Mouse (Mus musculus): ENCODE measurements around the gene Bcdin3d. TPM values are rescaled to one million over a fixed set of nuclear protein-coding genes. Genes with fewer than 3 reads are reported as not detected.

The Bcdin3d gene
- polyA plus RNA-seq, 1 experiment, result 6.7 TPM

DNA sequence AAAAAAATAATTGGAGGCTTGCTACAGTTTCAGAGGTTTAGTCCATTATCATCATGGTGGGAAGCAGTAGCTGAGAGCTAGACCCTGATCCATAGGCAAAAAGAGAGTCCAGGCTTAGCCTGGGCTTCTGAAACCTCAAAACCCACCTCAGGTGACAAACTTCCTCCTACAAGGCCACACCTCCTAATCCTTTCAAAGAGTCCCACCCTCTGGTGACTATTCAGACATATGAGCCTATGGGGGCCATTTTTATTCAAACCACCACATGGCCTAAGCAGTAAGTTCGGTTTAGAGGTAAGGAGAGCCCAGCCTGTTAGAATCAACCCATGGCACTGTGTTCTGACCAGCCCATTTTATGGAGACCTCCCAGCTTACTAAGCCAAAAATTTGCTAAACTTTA, 1.3 kb upstream of the Bcdin3d start:
- TF ChIP-seq POLR2A (IDR thresholded peaks at IDR 0.05; ENCODE audit: borderline replicate concordance, low read depth, low read length) (no peak), CTCF (IDR thresholded peaks at IDR 0.05; ENCODE audit: low read depth, low read length) (no peak)
- Histone ChIP-seq H3K4me3 (ENCODE audit: insufficient read depth, low read length) (no peak overlapping the region), H3K27ac (ENCODE audit: insufficient read depth, low read depth, low read length) (no peak overlapping the region), H3K4me1 (ENCODE audit: control insufficient read depth, insufficient read depth, low read length) (peaks cover 6% of the 10 kb centered on the region)

DNA sequence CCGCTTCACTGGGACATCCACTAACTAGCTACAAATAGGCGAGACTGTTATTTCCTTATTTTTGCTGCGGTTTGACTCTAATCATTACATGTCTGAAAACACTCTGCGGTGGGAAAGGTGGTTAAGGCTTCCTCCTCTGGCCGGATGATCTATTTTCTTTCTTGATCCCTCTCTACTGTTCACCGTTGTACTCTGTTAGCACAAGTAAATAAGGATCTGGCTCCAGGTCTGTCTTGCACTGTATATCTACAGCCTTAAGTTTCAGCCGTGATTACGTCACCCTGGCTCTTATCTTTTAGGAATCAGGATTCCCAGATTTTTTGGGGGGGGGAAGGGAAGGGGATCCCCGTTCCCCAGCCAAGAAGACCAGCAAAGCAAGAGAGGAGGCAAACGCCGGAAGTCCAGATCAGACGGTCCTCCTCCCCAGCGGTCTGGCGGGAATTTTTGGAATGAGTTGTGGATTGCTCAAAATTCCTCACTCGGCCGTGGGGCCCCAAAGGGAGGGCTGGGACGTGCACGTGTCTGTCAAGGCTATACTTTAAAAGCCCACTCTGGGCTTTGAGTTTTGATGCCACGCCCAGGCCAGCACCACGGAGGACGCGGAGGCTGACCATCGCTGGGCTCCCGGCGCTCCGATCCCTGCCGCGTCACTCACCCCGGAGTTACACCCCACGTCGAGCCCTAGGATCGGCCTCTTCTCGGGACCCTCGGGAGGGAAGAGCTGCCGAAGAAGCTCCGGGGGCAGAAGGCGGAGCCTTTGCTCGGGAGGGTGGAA, 542 bp downstream of the Bcdin3d start:
- H3K27ac ChIP-seq (ENCODE audit: insufficient read depth, low read depth, low read length), result peak overlapping the region; percentile 49
- H3K4me1 ChIP-seq (ENCODE audit: control insufficient read depth, insufficient read depth, low read length), result peaks cover 6% of the 10 kb centered on the region
- TF ChIP-seq CTCF (IDR thresholded peaks at IDR 0.05; ENCODE audit: low read depth, low read length) (no peak), POLR2A (IDR thresholded peaks at IDR 0.05; ENCODE audit: borderline replicate concordance, low read depth, low read length) (no peak)
- H3K4me3 ChIP-seq (ENCODE audit: insufficient read depth, low read length), result peak overlapping the region; percentile 77

DNA sequence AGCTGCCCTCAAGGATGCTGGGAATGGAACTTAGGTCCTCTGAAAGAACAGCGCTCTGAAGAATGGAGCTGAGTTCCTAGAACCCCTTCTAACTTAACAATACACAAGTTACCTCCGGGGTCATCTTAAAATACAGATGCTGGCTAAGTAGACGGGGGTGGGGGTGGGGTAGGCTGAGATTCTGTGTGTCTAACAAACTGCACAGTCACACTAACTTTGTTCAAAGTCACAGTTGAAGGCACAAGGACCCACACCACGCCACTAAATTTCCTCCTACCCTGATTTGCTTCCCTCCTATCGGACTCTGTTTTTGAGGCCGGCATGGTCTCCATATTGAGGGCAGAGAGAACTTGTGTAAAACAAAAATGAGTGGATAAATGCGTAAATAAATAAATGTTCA, 1.6 kb downstream of the Bcdin3d start:
- no peak overlapping the region for H3K27ac ChIP-seq (ENCODE audit: insufficient read depth, low read depth, low read length)
- H3K4me3 ChIP-seq (ENCODE audit: insufficient read depth, low read length), result no peak overlapping the region
- peaks cover 6% of the 10 kb centered on the region for H3K4me1 ChIP-seq (ENCODE audit: control insufficient read depth, insufficient read depth, low read length)
- TF ChIP-seq CTCF (IDR thresholded peaks at IDR 0.05; ENCODE audit: low read depth, low read length) (no peak), POLR2A (IDR thresholded peaks at IDR 0.05; ENCODE audit: borderline replicate concordance, low read depth, low read length) (no peak)

DNA sequence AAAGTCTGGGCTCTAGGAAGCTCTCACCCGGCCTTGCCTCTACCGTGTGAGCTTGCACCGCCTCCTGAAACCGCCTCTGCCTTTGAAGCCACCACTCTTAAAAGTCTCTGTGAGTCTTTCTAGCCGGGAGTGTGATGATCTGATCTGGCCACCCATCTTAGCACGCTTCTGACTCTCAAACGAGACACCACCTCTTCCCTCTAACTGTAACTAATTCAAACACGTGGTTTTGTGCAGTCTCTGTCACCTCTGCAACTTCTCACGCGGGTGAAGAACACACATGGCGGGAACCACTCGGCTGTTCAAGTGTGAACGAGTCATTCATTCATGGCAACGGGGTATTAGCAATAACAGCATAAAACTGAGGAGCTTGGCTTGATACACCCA, 2.9 kb downstream of the Bcdin3d start:
- H3K4me1 ChIP-seq (ENCODE audit: control insufficient read depth, insufficient read depth, low read length), result peaks cover 6% of the 10 kb centered on the region
- no peak overlapping the region for H3K27ac ChIP-seq (ENCODE audit: insufficient read depth, low read depth, low read length)
- no peak overlapping the region for H3K4me3 ChIP-seq (ENCODE audit: insufficient read depth, low read length)
- TF ChIP-seq CTCF (IDR thresholded peaks at IDR 0.05; ENCODE audit: low read depth, low read length), result no peak
- TF ChIP-seq POLR2A (IDR thresholded peaks at IDR 0.05; ENCODE audit: borderline replicate concordance, low read depth, low read length), result no peak

DNA sequence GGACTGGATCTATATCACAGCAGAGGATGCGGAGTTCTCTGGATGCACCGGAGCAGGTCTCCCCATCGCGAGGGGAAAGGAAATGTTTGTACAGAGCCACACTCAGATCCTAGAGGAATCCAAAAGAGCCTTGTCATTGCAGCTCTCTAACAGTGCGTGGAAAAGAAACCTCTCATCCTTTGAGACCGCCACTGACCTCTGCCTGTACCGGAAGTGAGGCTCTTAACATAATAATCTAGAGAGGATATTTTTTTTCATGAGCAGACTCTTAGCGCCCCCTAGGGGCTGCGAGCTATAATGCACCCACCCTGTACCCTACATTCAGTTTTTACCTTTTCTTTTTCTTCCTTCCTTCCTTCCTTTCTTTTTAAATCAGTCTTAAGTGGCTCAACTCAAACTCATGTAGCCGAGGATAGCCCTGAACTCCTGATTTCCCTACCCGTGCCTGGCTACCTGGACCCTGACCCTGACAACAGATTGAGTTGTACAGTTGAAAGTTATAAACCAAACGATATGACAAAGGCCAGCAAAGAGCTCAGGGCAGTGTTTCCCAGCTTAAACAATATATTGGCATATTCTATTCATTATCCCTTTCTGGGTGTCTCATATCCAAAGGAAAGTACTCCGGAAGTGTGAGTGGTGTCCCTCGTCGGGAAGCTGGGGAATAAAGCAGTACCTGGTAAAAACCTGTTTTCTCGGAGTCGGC, 3.4 kb downstream of the Bcdin3d start:
- Histone ChIP-seq H3K4me1 (ENCODE audit: control insufficient read depth, insufficient read depth, low read length) (peaks cover 6% of the 10 kb centered on the region), H3K4me3 (ENCODE audit: insufficient read depth, low read length) (no peak overlapping the region), H3K27ac (ENCODE audit: insufficient read depth, low read depth, low read length) (no peak overlapping the region)
- TF ChIP-seq CTCF (IDR thresholded peaks at IDR 0.05; ENCODE audit: low read depth, low read length) (peak; percentile 74), POLR2A (IDR thresholded peaks at IDR 0.05; ENCODE audit: borderline replicate concordance, low read depth, low read length) (no peak)

DNA sequence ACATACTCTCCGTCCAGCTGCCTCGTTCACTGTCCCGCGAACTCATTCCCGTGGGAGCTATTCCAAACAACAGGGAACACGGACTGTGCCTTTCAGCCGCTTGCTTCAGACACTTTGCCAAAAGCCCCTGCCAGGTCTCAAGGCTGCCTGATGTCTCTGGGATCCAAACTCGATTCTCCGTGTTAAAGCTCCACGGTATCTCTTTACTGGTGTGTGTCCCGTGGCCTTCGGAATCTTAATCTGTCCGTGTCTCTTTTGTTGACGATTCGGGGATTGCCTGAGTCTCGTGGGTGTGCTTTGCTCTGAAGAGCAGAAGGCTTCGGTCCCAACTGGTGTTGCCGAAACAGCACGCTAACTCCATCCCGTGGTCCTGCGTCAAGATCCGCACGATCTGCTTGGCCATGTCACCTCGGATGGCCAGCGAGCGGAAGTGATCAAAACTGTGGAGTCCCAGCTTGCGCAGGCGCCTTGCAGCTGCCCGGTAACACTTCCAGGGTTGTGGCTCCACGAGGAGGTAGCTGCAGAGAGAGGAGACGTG, 4.2 kb downstream of the Bcdin3d start:
- no peak overlapping the region for H3K27ac ChIP-seq (ENCODE audit: insufficient read depth, low read depth, low read length)
- peaks cover 6% of the 10 kb centered on the region for H3K4me1 ChIP-seq (ENCODE audit: control insufficient read depth, insufficient read depth, low read length)
- no peak overlapping the region for H3K4me3 ChIP-seq (ENCODE audit: insufficient read depth, low read length)
- TF ChIP-seq CTCF (IDR thresholded peaks at IDR 0.05; ENCODE audit: low read depth, low read length), result no peak
- no peak for TF ChIP-seq POLR2A (IDR thresholded peaks at IDR 0.05; ENCODE audit: borderline replicate concordance, low read depth, low read length)

DNA sequence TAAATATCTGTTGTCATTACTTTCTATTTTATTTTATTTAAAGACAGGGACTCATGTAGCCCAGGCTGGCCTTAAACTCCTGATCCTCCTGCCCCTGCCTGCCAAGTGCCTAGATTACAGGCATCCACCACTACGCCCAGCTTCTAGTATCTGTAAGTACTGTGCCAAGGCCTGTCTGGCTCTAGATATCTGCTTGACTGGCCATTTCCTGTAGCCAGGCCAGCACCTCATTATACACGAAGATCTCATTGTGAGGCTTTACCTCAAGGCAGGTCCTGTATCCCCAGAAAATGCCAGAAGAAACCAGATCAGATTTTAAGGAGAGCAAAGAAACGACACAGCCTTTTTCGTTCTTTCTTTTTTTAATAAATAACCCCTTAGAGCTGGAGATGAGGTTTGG, 4.8 kb downstream of the Bcdin3d start:
- TF ChIP-seq CTCF (IDR thresholded peaks at IDR 0.05; ENCODE audit: low read depth, low read length) (no peak), POLR2A (IDR thresholded peaks at IDR 0.05; ENCODE audit: borderline replicate concordance, low read depth, low read length) (no peak)
- H3K4me3 ChIP-seq (ENCODE audit: insufficient read depth, low read length), result no peak overlapping the region
- no peak overlapping the region for H3K27ac ChIP-seq (ENCODE audit: insufficient read depth, low read depth, low read length)
- H3K4me1 ChIP-seq (ENCODE audit: control insufficient read depth, insufficient read depth, low read length), result peaks cover 4% of the 10 kb centered on the region

DNA sequence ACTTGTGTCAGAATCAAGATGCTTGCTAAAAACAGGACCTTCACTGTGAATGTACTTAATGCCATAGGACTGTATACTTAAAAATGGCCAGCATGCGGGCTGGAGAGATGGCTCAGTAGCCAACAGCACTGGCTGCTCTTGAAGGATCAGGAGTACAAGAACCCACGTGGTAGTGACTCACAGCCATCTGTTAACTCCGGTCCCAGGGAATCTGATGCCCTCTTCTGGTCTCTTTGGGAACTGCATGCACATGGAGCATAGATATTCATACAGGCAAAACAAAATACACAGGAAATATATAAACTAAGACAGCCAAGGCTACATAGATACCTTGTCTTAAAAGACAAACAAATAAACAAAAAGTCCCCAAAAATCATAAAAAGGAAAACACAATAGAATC, 5.5 kb downstream of the Bcdin3d start:
- no peak for TF ChIP-seq POLR2A (IDR thresholded peaks at IDR 0.05; ENCODE audit: borderline replicate concordance, low read depth, low read length)
- peak; percentile 44 for TF ChIP-seq CTCF (IDR thresholded peaks at IDR 0.05; ENCODE audit: low read depth, low read length)
- Histone ChIP-seq H3K27ac (ENCODE audit: insufficient read depth, low read depth, low read length) (no peak overlapping the region), H3K4me1 (ENCODE audit: control insufficient read depth, insufficient read depth, low read length) (peaks cover 4% of the 10 kb centered on the region), H3K4me3 (ENCODE audit: insufficient read depth, low read length) (no peak overlapping the region)

DNA sequence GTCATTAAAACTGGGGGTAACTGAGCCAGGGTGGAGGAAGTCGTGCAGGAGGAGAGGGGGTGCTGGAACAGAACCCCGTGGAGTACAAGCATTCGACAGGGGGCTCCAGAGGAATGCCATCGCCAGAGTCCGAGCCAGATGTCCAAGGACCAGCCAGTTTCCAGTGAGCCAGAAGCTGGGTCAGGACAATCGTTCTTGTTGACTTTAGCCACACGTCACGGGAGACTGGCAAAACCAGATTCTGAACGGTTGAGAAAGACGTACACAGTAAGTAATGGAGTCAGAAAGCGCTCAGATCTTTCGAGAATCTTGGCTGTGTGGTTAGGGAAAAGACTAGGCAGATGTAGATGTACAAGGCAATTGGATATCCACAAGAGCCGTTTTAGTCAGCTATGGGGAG, 11.3 kb downstream of the Bcdin3d start:
- Histone ChIP-seq H3K4me3 (ENCODE audit: insufficient read depth, low read length) (no peak overlapping the region), H3K27ac (ENCODE audit: insufficient read depth, low read depth, low read length) (no peak overlapping the region), H3K4me1 (ENCODE audit: control insufficient read depth, insufficient read depth, low read length) (peaks cover 5% of the 10 kb centered on the region; the same call in 1 of the 2 replicates)
- TF ChIP-seq CTCF (IDR thresholded peaks at IDR 0.05; ENCODE audit: low read depth, low read length) (no peak), POLR2A (IDR thresholded peaks at IDR 0.05; ENCODE audit: borderline replicate concordance, low read depth, low read length) (no peak)
